Mouse (Mus musculus): ENCODE data around the gene Ephb1. TPM values are rescaled to one million over a fixed set of nuclear protein-coding genes. Genes with fewer than 3 reads are reported as not detected.

The Ephb1 gene
- total RNA-seq, 1 experiment from 2014 or later, result 2.9 TPM

- DNase-seq, result no peak
These were observed 285.2 kb downstream of the Ephb1 start for GRCm38 (mm10) chr9:102069151-102069882.

GRCm38 (mm10) chr9:102066601-102067000 lies 287.9 kb downstream of the Ephb1 start:
- peak; percentile 23 for DNase-seq

GRCm38 (mm10) chr9:102045886-102046285 lies 308.6 kb downstream of the Ephb1 start:
- no peak for DNase-seq

DNA sequence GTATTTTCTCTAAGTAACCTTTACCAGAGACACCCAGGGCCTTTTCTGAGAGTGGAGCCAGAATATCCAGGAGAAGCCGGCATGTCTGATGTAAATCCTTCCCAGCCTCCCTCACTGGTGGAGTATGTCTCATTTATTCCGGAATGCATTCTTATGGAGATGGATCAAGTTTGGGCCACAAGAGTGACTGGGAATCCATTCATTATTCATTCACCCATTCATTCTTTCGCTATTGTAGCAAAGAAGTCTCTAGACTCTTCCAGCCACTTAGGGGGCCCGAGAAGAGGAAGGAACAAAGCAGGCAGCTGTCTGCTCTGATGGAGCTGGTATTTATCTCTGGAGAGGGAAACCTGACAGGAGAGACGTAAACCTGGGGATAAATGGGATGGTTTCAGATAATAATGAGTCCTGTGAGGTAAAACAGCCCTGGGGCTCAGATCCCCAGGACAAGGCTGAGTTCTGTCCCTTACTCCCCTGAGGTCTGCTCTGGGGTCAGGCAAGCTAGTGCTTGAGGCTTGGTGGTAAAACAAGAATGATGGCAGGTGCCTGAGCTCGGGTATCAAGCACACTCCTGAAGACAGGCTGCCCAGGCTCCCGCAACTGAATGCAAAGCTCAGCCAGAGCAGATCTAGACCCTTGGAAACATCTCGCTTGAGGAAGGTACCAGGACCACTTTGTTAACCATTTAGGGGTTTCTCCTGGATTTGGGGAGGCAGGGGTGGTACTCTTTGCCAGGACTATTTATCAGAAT lies 309.2 kb downstream of the Ephb1 start:
- DNase-seq, result no peak

DNA sequence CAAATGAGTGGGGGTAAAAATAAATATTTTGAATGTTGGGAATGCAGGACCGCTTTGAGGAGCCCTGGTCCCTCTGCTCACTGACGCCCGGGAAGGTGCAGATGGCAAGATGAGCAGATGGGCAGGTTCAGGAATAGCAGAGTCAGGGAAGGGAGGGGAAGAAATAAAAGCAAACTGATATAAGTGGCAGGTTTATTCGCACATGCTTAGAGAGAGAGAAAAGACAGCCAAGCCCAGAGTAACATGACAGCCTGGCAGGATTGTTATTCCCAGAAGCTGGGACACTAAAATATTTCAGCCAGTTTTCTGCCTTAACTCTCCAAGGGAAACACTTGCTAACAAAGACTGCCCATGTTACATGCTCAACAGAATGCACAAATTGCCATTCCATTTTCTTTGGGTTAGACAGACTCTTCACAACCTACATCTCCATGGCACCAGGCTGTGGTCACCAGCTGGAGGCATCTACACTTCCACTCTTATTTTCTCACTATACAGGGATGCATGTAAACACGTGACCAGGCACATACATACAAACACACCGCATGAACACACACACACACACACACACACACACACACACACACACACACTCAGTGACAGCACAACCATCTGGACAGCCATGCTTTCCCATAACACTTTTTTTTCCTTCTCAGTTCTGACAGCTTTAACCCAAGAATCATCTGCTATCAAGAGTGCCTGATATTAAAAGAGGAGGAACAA lies 315.3 kb downstream of the Ephb1 start:
- no peak for DNase-seq

DNA sequence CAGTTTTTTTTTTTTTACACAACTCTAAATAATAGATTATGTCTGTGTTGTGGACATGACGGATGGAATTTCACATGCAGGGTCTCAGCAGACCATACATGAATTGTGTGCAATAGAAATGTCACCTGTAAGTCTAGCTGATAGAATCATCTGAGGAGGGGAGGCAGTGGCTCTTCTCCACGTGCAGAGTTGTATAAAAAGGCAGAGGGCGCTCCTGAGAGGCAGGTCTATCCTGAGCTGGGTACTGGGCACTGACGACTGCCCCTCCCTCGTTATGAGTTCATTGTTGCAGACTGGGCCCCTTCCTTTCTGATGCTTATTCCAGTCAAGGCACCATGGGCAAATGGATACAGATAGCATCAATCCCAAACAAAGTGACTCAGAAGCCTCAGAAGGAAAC lies 318.4 kb downstream of the Ephb1 start:
- no peak for DNase-seq

- no peak for DNase-seq
These were observed 321.3 kb downstream of the Ephb1 start for GRCm38 (mm10) chr9:102033231-102033630.

DNA sequence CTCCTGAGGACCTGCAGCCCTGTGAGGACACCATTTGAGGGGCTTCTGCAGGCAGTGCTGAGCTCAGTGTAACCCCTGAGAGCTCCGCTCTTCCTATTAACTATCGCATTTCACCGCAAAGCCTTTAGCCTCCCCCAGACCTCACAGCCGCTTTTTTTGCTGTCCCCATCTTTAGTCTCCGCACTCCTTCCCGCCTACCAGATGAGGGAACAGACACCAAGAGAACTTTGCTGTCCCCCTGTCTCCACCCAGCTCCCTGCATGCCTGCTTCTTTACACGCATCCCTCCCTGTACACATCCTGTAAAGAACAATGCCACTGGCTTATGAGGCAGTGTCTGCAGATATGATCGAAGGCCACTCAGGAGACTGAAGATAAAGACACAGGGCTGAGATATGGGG lies 322.1 kb downstream of the Ephb1 start:
- DNase-seq, result no peak

GRCm38 (mm10) chr9:102029661-102030060 lies 324.8 kb downstream of the Ephb1 start:
- no peak for DNase-seq

GRCm38 (mm10) chr9:102026136-102026535 lies 328.4 kb downstream of the Ephb1 start:
- DNase-seq, result no peak

GRCm38 (mm10) chr9:102025141-102025540 lies 329.4 kb downstream of the Ephb1 start:
- no peak for DNase-seq

DNA sequence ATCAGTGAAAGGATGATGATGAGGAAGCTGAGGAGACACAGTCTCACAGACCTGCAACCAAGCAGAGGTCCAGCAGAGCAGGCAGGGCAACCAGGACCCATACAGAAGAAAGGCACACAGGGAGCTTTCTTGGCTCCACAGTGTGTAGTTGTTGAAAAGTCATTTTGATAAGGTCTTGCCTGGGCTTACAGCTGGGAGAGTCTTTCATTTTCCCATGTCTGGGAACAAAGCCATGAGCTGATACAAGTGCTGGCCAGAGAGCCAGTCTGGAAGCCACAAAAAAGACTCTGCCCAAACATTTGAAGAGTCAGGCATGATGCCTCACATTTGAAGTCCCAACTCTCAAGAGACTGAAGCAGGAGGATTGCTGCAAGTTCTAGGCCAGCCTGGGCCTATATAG lies 339.0 kb downstream of the Ephb1 start:
- DNase-seq, result no peak

DNA sequence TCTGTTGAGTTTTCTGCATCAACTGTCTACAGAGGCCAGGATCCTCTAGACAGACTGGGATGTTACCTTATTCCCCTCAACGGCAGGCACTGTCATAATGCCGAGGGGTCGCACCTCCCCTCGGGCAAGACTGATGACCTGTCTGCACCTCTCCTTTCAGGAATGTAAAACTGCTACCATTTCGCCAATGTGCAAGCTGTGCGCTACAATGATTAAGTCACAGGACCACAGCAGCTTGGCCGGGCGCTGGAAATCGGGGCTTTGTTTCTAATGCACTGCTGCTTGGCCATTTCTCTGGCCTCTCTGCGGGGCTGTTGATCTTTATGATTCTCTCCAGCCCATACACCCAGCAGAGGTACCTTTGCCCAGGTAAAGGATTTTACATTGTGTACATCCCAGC lies 346.8 kb downstream of the Ephb1 start:
- DNase-seq, result no peak

- peak; percentile 41 for DNase-seq
These were observed 348.0 kb downstream of the Ephb1 start for GRCm38 (mm10) chr9:102006539-102006938.

GRCm38 (mm10) chr9:102002920-102003319 lies 351.6 kb downstream of the Ephb1 start:
- DNase-seq, result no peak

DNA sequence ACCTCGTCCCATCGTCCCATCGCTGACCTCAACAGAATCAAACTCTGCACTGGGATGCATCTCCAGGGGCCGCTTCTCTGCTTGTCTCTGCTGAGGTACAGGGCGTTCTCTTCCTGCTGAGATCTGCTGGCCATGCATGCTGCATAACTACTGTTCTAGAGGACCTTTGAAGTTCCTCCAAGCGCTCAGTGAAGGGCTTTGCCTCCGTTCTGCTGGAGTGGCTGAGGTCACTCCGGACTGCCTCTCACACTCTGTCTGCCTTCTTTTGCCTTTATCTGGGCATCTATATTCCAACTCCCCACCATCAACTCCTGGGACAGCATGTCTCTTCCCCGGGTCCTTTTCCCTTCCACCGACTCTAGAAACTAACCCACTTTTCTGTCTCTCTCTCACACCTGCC lies 352.3 kb downstream of the Ephb1 start:
- no peak for DNase-seq

GRCm38 (mm10) chr9:102001633-102002165 lies 352.8 kb downstream of the Ephb1 start:
- no peak for DNase-seq

DNA sequence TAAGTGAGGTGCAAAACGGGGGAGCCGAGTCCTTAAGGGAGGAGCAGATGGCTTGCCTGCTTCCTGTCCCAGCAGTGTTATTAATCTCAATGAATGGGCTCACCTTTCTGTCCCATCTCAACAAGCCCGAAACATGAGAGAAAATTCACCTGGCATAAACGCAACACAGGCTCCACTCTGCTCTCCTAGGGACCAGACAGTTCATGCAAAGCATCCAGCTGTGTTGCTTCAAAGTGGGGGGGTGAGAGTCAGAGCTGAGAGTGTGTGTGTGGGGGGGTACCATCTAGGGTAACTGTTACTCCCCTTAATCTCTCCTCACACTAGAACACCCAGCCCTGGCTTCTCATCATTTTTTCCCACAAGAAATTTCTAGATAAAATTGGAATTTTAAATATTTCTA lies 354.8 kb downstream of the Ephb1 start:
- no peak for DNase-seq

DNA sequence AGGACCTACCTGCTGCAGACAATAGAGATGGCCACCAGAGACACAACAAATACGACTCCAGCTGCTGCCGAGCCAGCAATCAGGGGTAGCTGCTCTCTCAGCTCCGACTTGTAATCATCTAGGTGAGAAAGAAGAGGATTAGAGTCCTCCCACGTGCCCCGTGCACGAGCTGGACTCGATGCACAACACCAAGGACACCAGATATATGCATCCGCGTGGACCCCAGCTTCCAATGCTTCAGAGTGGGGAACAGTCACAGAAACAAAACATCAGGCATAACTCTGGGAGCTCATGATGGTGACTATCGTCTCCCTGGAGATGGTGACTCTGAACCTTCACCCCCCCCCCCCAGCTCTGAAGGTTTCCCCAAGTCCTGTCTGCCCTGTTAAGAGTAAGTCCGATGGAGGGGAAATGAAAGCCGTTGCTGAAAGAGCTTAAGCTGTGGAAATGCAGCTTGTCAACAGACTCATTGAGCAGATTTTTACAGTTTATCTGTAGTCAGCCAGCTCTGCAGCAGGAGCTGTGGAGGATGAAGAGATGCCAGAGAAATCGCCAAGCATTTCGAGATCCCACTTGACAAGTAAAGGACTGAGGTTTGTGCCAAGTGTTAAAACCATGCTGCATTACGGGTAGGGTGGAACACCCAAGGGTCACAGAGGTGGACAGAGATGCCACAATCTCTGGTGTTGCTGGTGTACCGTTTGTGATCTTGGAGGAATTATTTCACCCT lies 357.6 kb downstream of the Ephb1 start:
- DNase-seq, result no peak

DNA sequence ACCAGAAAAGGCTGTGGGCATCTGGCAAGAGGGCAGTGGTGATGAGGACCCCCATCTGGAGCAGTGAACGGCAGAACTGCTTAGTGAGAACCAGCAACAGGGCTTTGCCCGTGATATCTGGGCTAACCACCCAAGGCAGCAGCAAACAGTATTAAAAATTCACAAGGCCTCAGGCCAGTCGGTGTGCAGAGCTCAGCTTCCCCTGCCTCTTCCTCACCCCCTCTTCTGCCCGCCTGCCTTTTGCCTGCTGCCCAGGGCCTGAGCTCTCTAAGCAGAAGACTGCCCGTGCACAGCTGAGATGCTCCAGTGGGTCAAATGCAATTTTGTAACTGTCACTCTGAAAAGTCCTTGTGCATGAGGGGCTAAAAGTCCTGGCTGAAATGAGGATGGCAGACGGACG lies 358.3 kb downstream of the Ephb1 start:
- no peak for DNase-seq

- no peak for DNase-seq
These were observed 358.9 kb downstream of the Ephb1 start for GRCm38 (mm10) chr9:101995423-101996156.

Data from adrenal gland, postnatal 25 days (tissue).